Mouse (Mus musculus): ENCODE results near the gene Bcorl1. TPM values are rescaled to one million over a fixed set of nuclear protein-coding genes. Genes with fewer than 3 reads are reported as not detected.
A peak's percentile ranks its signal among the peaks of the same experiment; 100 is the strongest.
"Not testable (repeated sequence)": the region's sequence is repeated elsewhere in the genome, so short reads cannot be mapped to it uniquely, and the experiment has no call there.

The Bcorl1 gene
- total and polyA plus RNA-seq, 3 experiments: 5.2 to 11.5 (median 9.4) TPM

- no peak for DNase-seq
Measured at GRCm38 (mm10) chrX:48389380-48389779, 48.2 kb downstream of the Bcorl1 start.

- DNase-seq: no peak
Measured at GRCm38 (mm10) chrX:48399994-48400393, 58.8 kb downstream of the Bcorl1 start.

GRCm38 (mm10) chrX:48405141-48405540 lies 64.0 kb downstream of the Bcorl1 start:
- no peak for DNase-seq

GRCm38 (mm10) chrX:48409611-48410387 lies 68.6 kb downstream of the Bcorl1 start:
- peak; percentile 91 for DNase-seq

GRCm38 (mm10) chrX:48410388-48410776 lies 69.2 kb downstream of the Bcorl1 start:
- no peak for DNase-seq

- DNase-seq: no peak
Measured at GRCm38 (mm10) chrX:48412629-48413028, 71.5 kb downstream of the Bcorl1 start.

GRCm38 (mm10) chrX:48414291-48414690 lies 73.1 kb downstream of the Bcorl1 start:
- DNase-seq: no peak

GRCm38 (mm10) chrX:48418417-48418816 lies 77.3 kb downstream of the Bcorl1 start:
- DNase-seq: no peak

GRCm38 (mm10) chrX:48422986-48423385 lies 81.8 kb downstream of the Bcorl1 start:
- DNase-seq: peak; percentile 75

GRCm38 (mm10) chrX:48423671-48424070 lies 82.5 kb downstream of the Bcorl1 start:
- DNase-seq: peak; percentile 56

GRCm38 (mm10) chrX:48424583-48424982 lies 83.4 kb downstream of the Bcorl1 start:
- peak; percentile 47 for DNase-seq

- DNase-seq: no peak
Measured at GRCm38 (mm10) chrX:48425280-48425679, 84.1 kb downstream of the Bcorl1 start.

GRCm38 (mm10) chrX:48428241-48428640 lies 87.1 kb downstream of the Bcorl1 start:
- no peak for DNase-seq

- DNase-seq: no peak
Measured at GRCm38 (mm10) chrX:48428642-48429041, 87.5 kb downstream of the Bcorl1 start.

- DNase-seq: no peak
Measured at GRCm38 (mm10) chrX:48429100-48429499, 87.9 kb downstream of the Bcorl1 start.

- DNase-seq: no peak
Measured at GRCm38 (mm10) chrX:48429538-48429937, 88.4 kb downstream of the Bcorl1 start.

- no peak for DNase-seq
Measured at GRCm38 (mm10) chrX:48432599-48433526, 91.7 kb downstream of the Bcorl1 start.

- DNase-seq: no peak
Measured at GRCm38 (mm10) chrX:48433527-48433899, 92.4 kb downstream of the Bcorl1 start.

- peak; percentile 56 for DNase-seq
Measured at GRCm38 (mm10) chrX:48434251-48434650, 93.1 kb downstream of the Bcorl1 start.

GRCm38 (mm10) chrX:48435477-48435900 lies 94.3 kb downstream of the Bcorl1 start:
- peak; percentile 69 for DNase-seq

- DNase-seq: not testable (repeated sequence)
Measured at GRCm38 (mm10) chrX:48436082-48436481, 94.9 kb downstream of the Bcorl1 start.

- DNase-seq: no peak
Measured at GRCm38 (mm10) chrX:48439036-48439435, 97.9 kb downstream of the Bcorl1 start.

GRCm38 (mm10) chrX:48441548-48441947 lies 100.4 kb downstream of the Bcorl1 start:
- no peak for DNase-seq

Measured in adrenal gland, adult 2 months (tissue).